Mouse (Mus musculus) limb, embryonic 11.5 days (tissue): ENCODE measurements around the gene Lypd5. TPM values are rescaled to one million over a fixed set of nuclear protein-coding genes. Genes with fewer than 3 reads are reported as not detected.
A peak's percentile ranks its signal among the peaks of the same experiment; 100 is the strongest.

Source experiments
- ATAC-seq: fragments of 200-750 bp; cut with Nextera tagmentation; 2 replicates; pipeline ENCODE4 v1.8.0; 2017; ENCODE audit warnings: low read depth; ENCODE audit not compliant: insufficient number of reproducible peaks, low FRiP score, low TSS enrichment
- DNase-seq: peaks from one replicate; pipeline ENCODE4 v3.0.0-alpha.2; 2015; ENCODE audit warnings: low spot score
- H3K27ac ChIP-seq: fragments of 300-500 bp; sonication (generic); replicated peaks from 2 replicates; pipeline ENCODE4 v1.5.1; 2014; ENCODE audit warnings: low read depth, mild to moderate bottlenecking, low read length
- H3K27me3 ChIP-seq: fragments of 300-500 bp; sonication (generic); 2 replicates; pipeline ENCODE4 v1.6.1; 2014; ENCODE audit warnings: mild to moderate bottlenecking, low read length, mixed read lengths; ENCODE audit not compliant: control insufficient read depth, insufficient read depth
- H3K36me3 ChIP-seq: fragments of 300-500 bp; sonication (generic); 2 replicates; pipeline ENCODE4 v1.6.1; 2014; ENCODE audit warnings: mild to moderate bottlenecking, low read length, moderate library complexity, mixed read lengths; ENCODE audit not compliant: control insufficient read depth, insufficient read depth
- H3K4me1 ChIP-seq: fragments of 300-500 bp; sonication (generic); 2 replicates; pipeline ENCODE4 v1.6.1; 2014; ENCODE audit warnings: low read length, mixed read lengths; ENCODE audit not compliant: control insufficient read depth, insufficient read depth
- H3K4me2 ChIP-seq: fragments of 300-500 bp; sonication (generic); 2 replicates; pipeline ENCODE4 v1.6.1; 2014; ENCODE audit warnings: low read depth, mild to moderate bottlenecking, moderate library complexity; ENCODE audit not compliant: severe bottlenecking
- H3K4me3 ChIP-seq: fragments of 300-500 bp; sonication (generic); 2 replicates; pipeline ENCODE4 v1.5.1; 2014; ENCODE audit warnings: low read depth, low read length
- H3K9ac ChIP-seq: fragments of 300-500 bp; sonication (generic); 2 replicates; pipeline ENCODE4 v1.6.1; 2014; ENCODE audit warnings: mild to moderate bottlenecking, low read length
- H3K9me3 ChIP-seq: fragments of 300-500 bp; sonication (generic); 2 replicates; pipeline ENCODE4 v1.6.1; 2016; ENCODE audit warnings: low read length; ENCODE audit not compliant: control insufficient read depth
- WGBS: fragments of 180-500 bp; shearing (Covaris S2); extraction: QIAGEN DNeasy Blood & Tissue Kit; methylation state at CpG from one replicate; pipeline ENCODE4 v1.1.7; 2014; 5-methylcytosine and 5-hydroxymethylcytosine counted together
- polyA plus RNA-seq: library from polyadenylated mRNA; unstranded; fragments of >200 nt; fragmentation: Nextera tagmentation; extraction: Ambion mirVana; gene quantifications from 2 replicates; pipeline ENCODE4 v1.2.1, GENCODE M21; 2014

Lypd5 gene
- not detected in 2 replicates for polyA plus RNA-seq

DNA sequence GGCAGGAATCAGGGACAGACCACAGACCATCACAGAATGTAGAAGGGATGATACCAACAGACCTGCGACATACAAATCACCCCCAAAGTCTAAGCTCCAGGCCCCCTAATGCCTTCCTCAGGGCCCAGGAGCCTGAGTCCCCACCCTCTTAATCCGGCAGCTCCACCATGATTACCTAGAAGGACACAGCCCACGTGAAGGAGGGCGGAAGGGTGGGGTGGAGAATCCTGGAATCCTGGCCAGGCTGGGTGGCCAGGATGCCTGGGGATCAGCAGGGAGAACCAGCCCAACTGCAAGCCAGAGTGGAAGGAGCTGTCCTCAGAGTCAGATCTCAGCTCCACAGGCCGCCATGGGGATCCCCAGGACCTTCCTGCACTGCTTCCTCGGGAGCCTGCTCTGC is at the start of gene Lypd5:
Gene Lypd5, plus strand, starts transcription at position 301 of the 400 bp plus-strand sequence.
- H3K4me1 ChIP-seq: no peaks in the 10 kb centered on the region
- H3K4me2 ChIP-seq: no peak within 1 kb of the TSS
- ATAC-seq (no peak), DNase-seq (no peak)
- H3K9ac ChIP-seq: no peak within 1 kb of the TSS
- no peak within 1 kb of the TSS for H3K27ac ChIP-seq
- H3K9me3 ChIP-seq: no peaks in the 10 kb centered on the region
- H3K36me3 ChIP-seq: no peaks in the 10 kb centered on the region
- no peak within 1 kb of the TSS for H3K4me3 ChIP-seq
- no peaks in the 10 kb centered on the region for H3K27me3 ChIP-seq
- 46% methylated on average over 6 of the region's 6 CpGs for WGBS

DNA sequence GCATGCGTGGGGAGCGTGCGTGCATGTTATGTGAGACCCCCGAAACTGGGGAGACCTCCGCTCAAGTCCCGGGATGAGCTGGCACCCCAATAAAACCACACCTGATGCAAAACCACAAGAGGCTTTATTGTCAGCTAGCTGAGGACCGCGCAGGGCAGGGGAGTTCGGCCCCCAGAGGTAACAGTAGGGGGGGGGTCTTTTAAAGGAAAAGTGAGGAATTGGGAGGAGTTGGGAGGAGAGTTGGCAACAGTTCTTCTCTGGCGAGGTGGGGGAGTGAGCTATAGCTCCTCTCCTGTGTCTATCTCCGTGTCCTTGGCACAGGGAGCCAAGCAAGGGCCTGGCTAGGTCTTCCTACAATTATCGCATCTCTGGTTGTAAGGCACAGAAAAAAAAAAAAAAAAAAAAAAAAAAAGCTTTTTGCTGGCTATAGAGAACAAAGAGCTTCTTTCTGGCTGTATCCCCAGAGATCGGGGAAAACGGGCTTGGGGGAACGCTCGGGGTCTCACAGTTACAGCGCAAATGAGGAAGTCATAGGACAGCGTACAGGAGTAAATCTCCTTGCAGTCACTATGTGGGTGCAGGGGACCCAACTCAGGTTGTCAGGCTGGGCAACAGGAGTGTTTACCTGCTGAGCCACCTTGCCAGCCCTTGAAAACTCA is 49.0 kb upstream of the Lypd5 start:
- peaks cover 3% of the 10 kb centered on the region; the same call in 1 of the 2 replicates for H3K9me3 ChIP-seq
- WGBS: under 1% methylated on average over 18 of the region's 18 CpGs
- H3K9ac ChIP-seq: peak overlapping the region; percentile 65
- peak overlapping the region; percentile 91; the same call in 1 of the 2 replicates for H3K27ac ChIP-seq
- no peaks in the 10 kb centered on the region for H3K4me1 ChIP-seq
- peak; percentile 48 for DNase-seq
- H3K36me3 ChIP-seq: peaks cover 7% of the 10 kb centered on the region; the same call in 1 of the 2 replicates
- ATAC-seq: peak; percentile 26; the same call in 1 of the 2 replicates
- peak overlapping the region; percentile 61 for H3K4me3 ChIP-seq
- no peaks in the 10 kb centered on the region for H3K27me3 ChIP-seq
- H3K4me2 ChIP-seq: peak overlapping the region; percentile 84

DNA sequence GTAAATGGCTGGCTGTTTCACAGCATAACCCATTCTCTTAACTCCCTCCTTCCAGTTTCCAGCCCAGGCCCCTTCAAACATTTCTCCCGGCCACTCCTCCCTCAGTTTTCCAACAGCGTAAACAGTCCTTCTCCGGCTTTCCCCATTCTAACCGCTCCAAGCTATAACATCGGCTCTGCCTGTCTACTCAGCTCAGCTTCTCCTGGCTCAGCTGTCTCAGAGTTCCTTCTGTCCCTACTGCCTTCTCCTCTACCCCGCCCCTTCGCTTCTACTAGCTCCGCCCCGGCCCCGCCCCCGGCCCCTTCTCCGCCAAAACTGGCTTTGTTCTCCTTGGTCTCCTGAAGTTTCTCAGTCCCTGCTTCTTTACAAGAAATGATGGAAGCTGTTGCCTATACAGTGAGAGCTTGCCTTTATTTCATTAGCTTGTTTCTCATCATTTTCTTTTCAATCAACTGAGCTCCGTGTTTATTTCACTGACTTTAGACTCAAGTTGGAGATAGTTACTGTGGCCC is 48.2 kb upstream of the Lypd5 start, which contains the start of gene Zfp61:
Gene Zfp61, minus strand, starts transcription at position 462 of the 512 bp plus-strand sequence.
- H3K27ac ChIP-seq: peak within 1 kb of the TSS; percentile 91; the same call in 1 of the 2 replicates
- H3K9me3 ChIP-seq: peaks cover 3% of the 10 kb centered on the region; the same call in 1 of the 2 replicates
- 2% methylated on average over 13 of the region's 13 CpGs for WGBS
- DNase-seq (peak; percentile 80), ATAC-seq (peak; percentile 59)
- H3K9ac ChIP-seq: peak within 1 kb of the TSS; percentile 65
- no peaks in the 10 kb centered on the region for H3K4me1 ChIP-seq
- H3K4me3 ChIP-seq: peak within 1 kb of the TSS; percentile 61
- peaks cover 7% of the 10 kb centered on the region; the same call in 1 of the 2 replicates for H3K36me3 ChIP-seq
- no peaks in the 10 kb centered on the region for H3K27me3 ChIP-seq
- peak within 1 kb of the TSS; percentile 84 for H3K4me2 ChIP-seq

DNA sequence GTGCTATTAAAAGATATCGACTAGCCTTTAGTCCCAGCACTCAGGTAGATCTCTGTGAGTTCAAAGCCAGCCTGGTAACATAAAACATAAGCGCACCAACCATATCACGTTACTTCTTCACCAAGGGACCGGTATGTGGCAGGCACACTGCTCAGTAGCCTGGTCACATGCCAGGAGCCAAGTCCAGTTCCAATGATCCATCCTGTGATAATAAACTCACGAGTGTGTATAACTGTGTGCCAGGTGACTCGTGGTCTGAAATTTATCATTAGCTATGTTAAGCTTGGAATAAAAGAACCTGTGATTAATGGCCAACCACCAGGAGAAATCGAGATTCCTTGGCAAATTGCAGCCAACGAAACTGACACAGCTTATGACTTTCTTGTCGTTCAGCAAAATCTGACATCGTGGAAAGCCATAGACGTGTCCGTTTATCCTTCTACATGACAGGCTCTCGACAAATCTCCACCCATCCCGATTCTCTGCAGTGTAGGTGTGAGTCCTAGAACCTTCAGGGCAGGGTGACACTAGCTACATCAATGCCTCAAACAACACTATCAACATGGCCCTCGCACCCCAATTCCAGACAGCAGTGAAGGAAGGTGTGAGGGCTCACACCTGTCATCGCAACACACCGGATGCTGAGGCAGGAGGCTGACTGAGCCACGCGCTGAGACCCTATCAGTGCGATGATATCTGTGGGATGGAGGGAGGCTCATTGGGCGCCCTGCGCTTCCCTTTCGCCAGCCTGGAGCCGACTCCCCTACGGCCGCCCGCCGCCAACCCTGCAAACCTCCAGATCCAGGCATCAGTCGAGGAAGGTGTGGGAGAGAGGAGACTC is 33.0 kb upstream of the Lypd5 start:
- H3K4me2 ChIP-seq: peak overlapping the region; percentile 85
- peak overlapping the region; percentile 81 for H3K9ac ChIP-seq
- H3K9me3 ChIP-seq: no peaks in the 10 kb centered on the region
- peak overlapping the region; percentile 62 for H3K4me3 ChIP-seq
- 33% methylated on average over 29 of the region's 29 CpGs for WGBS
- ATAC-seq (peak; percentile 36; the same call in 1 of the 2 replicates), DNase-seq (no peak)
- H3K27me3 ChIP-seq: no peaks in the 10 kb centered on the region
- 0 out of 2 replicates have a peak overlapping the region, but pooled peaks have one; percentile 39 for H3K27ac ChIP-seq
- peaks cover 6% of the 10 kb centered on the region; the same call in 1 of the 2 replicates for H3K4me1 ChIP-seq
- H3K36me3 ChIP-seq: 0 out of 2 replicates have a peak, but pooled peaks cover 2% of the 10 kb centered on the region

DNA sequence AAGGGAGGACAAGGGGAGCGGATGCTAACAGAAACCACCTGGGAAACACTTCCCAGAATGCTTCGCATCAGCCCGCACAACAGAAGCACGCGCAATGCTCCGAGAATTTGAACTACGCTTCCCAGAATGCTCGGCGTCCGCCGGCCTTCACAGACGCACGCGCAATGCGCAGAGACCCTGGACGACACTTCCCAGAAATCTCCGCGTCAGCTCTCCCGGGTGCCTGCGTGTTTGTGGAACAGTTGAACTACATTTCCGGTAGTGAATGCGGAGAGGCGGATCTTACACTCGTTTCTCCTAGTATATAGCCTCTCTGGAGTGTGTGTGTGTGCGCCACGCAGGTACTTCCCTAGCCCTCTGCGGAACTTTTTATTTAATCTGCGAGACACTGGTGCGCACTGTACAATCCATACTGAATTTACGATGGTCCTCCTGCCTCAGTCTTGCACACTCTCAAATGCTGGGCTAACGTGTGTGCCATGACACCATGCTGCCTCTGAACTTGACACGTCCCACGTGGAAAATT is 32.4 kb upstream of the Lypd5 start, which contains the start of gene Zfp94:
Gene Zfp94, minus strand, starts transcription at position 100 of the 526 bp plus-strand sequence.
- Histone ChIP-seq H3K27me3 (no peaks in the 10 kb centered on the region), H3K4me3 (peak within 1 kb of the TSS; percentile 62), H3K9ac (peak within 1 kb of the TSS; percentile 81), H3K4me2 (peak within 1 kb of the TSS; percentile 85), H3K36me3 (no peaks in the 10 kb centered on the region), H3K27ac (peak within 1 kb of the TSS; percentile 39; the same call in 1 of the 2 replicates), H3K9me3 (no peaks in the 10 kb centered on the region), H3K4me1 (peaks cover 6% of the 10 kb centered on the region; the same call in 1 of the 2 replicates)
- WGBS: 1% methylated on average over 33 of the region's 33 CpGs
- DNase-seq (peak; percentile 95), ATAC-seq (peak; percentile 94)

DNA sequence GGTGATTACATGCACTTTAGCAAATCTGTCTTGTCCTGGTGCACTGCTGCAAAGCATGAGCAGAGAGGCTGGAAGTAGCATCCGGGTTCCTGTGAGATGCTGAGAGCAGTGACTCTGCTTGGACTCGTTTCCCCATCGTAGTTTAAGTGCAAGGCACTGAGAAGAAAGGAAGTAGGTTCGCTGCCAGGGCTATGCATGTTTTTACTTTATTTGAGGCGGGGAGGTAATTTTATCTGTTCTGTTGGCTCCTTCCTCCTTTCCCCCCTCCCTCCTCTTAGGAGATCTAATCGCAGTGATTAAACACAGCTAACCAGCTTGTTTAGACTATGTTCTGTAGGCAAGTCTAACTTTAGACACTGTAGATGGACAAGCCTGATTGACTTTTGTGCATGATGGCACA is 30.1 kb upstream of the Lypd5 start:
- 68% methylated on average over 6 of the region's 6 CpGs for WGBS
- DNase-seq (no peak), ATAC-seq (no peak)
- H3K4me2 ChIP-seq: no peak overlapping the region
- no peak overlapping the region for H3K4me3 ChIP-seq
- peaks cover 6% of the 10 kb centered on the region; the same call in 1 of the 2 replicates for H3K4me1 ChIP-seq
- H3K27ac ChIP-seq: no peak overlapping the region
- H3K36me3 ChIP-seq: no peaks in the 10 kb centered on the region
- no peaks in the 10 kb centered on the region for H3K27me3 ChIP-seq
- no peaks in the 10 kb centered on the region for H3K9me3 ChIP-seq
- no peak overlapping the region for H3K9ac ChIP-seq

DNA sequence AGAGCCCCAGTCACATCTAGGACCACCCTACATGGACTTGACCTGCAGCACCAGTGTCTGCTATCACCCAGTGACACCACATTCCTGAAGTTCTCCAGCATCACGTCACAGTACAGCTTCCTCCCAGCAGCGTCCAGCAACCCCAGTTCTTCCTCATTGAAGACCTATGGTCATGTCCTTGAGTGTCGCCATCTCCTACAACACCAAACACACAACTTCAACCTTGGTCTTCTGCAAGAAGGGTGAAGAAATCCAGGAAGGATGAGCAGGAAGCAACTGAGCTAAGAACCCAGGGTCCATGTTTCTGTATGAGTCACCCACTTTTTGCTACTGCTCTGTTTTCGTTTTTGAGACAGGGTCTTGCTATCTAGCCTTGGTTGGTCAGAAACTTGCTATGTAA is 26.4 kb upstream of the Lypd5 start:
- Histone ChIP-seq H3K27me3 (no peaks in the 10 kb centered on the region), H3K4me2 (no peak overlapping the region), H3K4me3 (no peak overlapping the region), H3K27ac (no peak overlapping the region), H3K9me3 (no peaks in the 10 kb centered on the region), H3K36me3 (no peaks in the 10 kb centered on the region), H3K9ac (no peak overlapping the region), H3K4me1 (no peaks in the 10 kb centered on the region)
- ATAC-seq (no peak), DNase-seq (no peak)
- 76% methylated on average over 4 of the region's 4 CpGs for WGBS

DNA sequence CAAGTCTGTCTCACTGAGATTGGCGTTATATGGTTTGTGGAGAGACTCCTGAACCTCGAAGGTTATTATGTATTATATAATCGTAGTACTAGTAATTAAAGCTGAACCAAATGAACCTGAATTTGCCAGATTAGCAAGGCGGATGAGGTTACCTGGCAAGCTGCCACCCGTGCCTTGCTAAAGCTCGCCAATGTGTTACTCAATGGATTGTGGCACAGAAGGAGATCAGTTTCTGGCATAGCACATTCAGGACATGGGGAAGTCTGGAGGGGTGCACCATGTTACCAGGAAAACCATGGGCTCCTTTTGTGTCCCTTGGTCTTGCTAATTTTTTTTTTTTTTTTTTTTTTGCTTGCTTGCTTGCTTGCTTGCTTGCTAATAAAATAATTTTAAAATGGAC is 23.8 kb upstream of the Lypd5 start:
- Histone ChIP-seq H3K9ac (no peak overlapping the region), H3K4me2 (peak overlapping the region; percentile 56), H3K27me3 (no peaks in the 10 kb centered on the region), H3K4me3 (no peak overlapping the region), H3K9me3 (no peaks in the 10 kb centered on the region), H3K27ac (no peak overlapping the region), H3K36me3 (no peaks in the 10 kb centered on the region), H3K4me1 (no peaks in the 10 kb centered on the region)
- DNase-seq (no peak), ATAC-seq (no peak)
- WGBS: 94% methylated on average over 6 of the region's 6 CpGs
